Mouse (Mus musculus) urinary bladder, postnatal 4 days (tissue): ENCODE measurements at regions not wholly inside any gene's neighbourhood (a gene's known extent, or its start where the extent isn't known, plus 50 kb on each side); places are given as distances from the start of the nearest gene placed in this dataset.

Experiments used
- DNase-seq, 2 experiments: peaks; one replicate each; pipeline ENCODE4 v3.0.0; 2021 to 2022; ENCODE audit warnings: low spot score in 2 of 2

- DNase-seq, result no peak
Observed at GRCm38 (mm10) chr12:35429473-35429872, 105.4 kb downstream of the Ahr start.

- DNase-seq, result no peak
Observed at GRCm38 (mm10) chr12:35419206-35419605, 115.6 kb downstream of the Ahr start.

GRCm38 (mm10) chr12:35417943-35418342, 116.9 kb downstream of the Ahr start:
- DNase-seq, result no peak

- no peak for DNase-seq
Observed at GRCm38 (mm10) chr12:35416583-35416982, 118.3 kb downstream of the Ahr start.

GRCm38 (mm10) chr12:35412715-35413114, 122.1 kb downstream of the Ahr start:
- DNase-seq, result no peak

GRCm38 (mm10) chr12:35408461-35408860, 126.4 kb downstream of the Ahr start:
- DNase-seq, result no peak

GRCm38 (mm10) chr12:35408044-35408443, 126.8 kb downstream of the Ahr start:
- no peak for DNase-seq

GRCm38 (mm10) chr12:35401853-35402252, 133.0 kb downstream of the Ahr start:
- no peak for DNase-seq

- DNase-seq, result no peak
Observed at GRCm38 (mm10) chr12:35401219-35401618, 133.6 kb downstream of the Ahr start.

- DNase-seq, result no peak
Observed at GRCm38 (mm10) chr12:35395211-35395610, 139.6 kb downstream of the Ahr start.

- DNase-seq, result no peak
Observed at GRCm38 (mm10) chr12:35392111-35392510, 142.7 kb downstream of the Ahr start.

- no peak for DNase-seq
Observed at GRCm38 (mm10) chr12:35390266-35390665, 144.6 kb downstream of the Ahr start.

- no peak for DNase-seq
Observed at GRCm38 (mm10) chr12:35389839-35390238, 145.0 kb downstream of the Ahr start.

- no peak for DNase-seq
Observed at GRCm38 (mm10) chr12:35384211-35384610, 150.6 kb downstream of the Ahr start.

- DNase-seq, result no peak
Observed at GRCm38 (mm10) chr12:35377266-35377665, 157.6 kb downstream of the Ahr start.

GRCm38 (mm10) chr12:35376365-35376764, 158.5 kb downstream of the Ahr start:
- DNase-seq, result no peak

GRCm38 (mm10) chr12:35357901-35358300, 176.9 kb downstream of the Ahr start:
- DNase-seq, result no peak

GRCm38 (mm10) chr12:35338191-35338954, 196.5 kb downstream of the Ahr start:
- DNase-seq, result no peak

GRCm38 (mm10) chr12:35336314-35336713, 198.5 kb downstream of the Ahr start:
- DNase-seq, result no peak

GRCm38 (mm10) chr12:35334344-35335075, 200.3 kb downstream of the Ahr start:
- DNase-seq, result no peak

GRCm38 (mm10) chr12:35331303-35331702, 203.5 kb downstream of the Ahr start:
- DNase-seq, result no peak

- no peak for DNase-seq
Observed at GRCm38 (mm10) chr12:35329699-35330098, 205.1 kb downstream of the Ahr start.

- DNase-seq, result no peak
Observed at GRCm38 (mm10) chr12:35319571-35319970, 215.3 kb downstream of the Ahr start.
